Mouse (Mus musculus): Measurements from ENCODE around the gene Trp63. TPM values are rescaled to one million over a fixed set of nuclear protein-coding genes. Genes with fewer than 3 reads are reported as not detected.

The Trp63 gene
- total RNA-seq, 4 experiments from 2014 or later, result 0.53 to 0.79 (median 0.62) TPM

- no peak for DNase-seq (ENCODE audit: low spot score in 2 of 2)
Observed at GRCm38 (mm10) chr16:25777501-25777900, 93.9 kb downstream of the Trp63 start.

DNA sequence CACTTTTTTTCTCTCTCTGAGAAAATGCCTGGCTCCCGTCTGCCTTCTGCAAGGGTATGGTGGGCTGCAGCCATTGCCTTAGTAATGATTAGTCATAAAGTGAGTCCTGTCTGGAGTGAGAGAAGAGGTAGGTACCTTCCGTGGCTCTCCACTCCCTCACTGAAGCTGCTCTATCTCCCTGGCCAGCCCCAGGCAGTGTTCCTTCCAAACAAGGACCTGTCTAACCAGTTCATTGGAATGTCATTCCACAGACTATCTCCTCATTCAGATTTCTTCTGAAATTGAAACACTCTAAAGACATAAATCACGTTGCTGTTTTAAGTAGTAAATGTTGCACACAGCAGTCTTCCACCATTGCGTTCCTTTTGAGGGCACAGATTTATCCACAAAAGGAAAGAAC, 96.4 kb downstream of the Trp63 start:
- no peak for DNase-seq (ENCODE audit: low spot score in 2 of 2)

DNA sequence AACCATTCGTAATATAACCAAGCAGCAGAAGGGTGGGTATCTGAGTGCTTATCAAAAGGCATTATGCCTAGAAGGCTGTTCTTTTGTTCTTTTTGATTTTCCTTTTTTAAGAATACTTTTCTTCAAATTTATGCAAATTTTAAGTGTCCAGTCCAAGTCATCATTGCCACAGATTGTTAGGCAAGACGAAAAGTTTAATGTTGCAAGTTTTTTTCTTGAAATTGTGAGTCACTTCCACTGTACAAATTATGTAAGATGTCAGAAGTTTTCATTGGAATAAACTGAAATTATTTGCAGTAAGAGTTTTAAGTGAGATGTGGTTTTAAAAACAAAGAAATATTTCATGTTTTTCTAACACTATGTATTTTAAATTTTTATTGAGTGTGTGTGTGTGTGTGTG, 100.7 kb downstream of the Trp63 start:
- DNase-seq (ENCODE audit: low spot score in 2 of 2), result no peak

DNA sequence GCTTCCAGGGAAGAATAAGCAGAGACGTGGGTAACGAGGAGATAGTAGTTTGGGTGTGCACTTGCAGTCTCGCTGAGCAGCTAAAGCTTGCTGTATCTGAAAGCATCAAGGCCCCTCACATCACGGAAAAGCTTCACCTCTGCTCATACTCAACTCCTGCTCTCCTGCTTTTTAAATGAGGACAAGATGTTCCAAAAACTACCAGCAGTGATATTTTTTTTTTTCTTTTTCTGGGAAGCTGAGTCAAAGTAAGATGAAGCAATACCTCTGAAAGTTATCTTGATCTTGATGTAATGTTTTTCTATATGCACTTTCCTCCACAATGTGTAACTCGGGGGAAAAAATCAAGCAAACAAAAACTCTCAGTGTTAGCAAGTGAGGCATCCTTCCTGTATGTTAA, 102.9 kb downstream of the Trp63 start:
- DNase-seq (ENCODE audit: low spot score in 2 of 2), result no peak

DNA sequence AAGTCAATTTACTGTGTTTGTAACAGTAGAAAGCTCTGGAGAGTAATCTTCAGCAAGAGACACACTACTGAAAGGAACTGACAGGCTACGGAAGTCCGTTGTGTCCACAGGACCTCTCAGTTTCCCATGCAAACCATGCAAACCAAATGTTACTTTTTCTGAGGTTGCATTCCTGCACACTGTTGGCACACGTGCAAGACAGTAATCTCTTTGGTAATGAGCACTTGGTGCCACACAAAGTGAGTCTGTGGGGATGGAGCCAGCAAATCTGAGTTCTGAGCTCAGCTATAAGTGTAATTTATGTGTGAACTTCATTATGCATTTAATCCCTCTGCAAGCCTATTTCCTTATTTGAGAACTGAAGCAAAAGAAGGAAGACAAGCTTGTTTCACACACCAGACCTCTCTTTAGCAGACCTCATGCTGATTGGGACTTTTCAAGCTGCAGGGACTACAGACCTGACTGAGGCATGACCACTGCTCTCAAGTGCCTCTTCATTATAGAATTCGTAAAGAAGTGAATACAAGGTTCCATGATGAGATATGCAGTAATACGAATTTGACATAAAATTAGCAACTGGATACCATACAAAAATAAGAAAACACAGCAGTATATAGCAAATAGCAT, 109.2 kb downstream of the Trp63 start:
- no peak for DNase-seq (ENCODE audit: low spot score in 2 of 2)

DNA sequence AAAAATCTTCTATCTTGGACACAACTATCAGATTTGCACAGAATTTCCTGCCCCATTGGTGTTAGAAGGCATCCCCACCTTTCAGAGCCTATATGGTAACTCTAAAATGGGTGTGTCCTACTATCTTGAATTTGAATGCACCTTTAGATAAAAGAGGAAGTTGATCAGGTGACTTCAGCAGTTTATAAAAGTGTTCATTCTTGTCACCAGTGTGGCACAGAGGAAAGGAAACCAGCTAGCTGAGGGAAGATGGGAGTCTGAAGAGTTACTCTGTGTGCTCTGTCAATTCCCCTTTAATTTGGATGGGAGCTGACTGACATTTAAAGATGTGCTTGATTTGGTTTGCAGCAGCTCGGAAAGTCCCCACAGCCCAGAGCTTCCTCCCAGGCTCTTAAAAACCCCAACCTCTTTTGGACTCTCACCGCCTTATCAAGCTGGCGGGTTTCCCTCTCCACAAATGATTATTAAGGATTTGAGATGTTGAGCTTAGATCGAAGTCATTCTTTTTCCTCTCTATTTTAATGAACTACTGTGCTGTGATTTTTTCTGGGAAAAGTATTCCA, 114.2 kb downstream of the Trp63 start:
- DNase-seq (ENCODE audit: low spot score in 2 of 2), result no peak

DNA sequence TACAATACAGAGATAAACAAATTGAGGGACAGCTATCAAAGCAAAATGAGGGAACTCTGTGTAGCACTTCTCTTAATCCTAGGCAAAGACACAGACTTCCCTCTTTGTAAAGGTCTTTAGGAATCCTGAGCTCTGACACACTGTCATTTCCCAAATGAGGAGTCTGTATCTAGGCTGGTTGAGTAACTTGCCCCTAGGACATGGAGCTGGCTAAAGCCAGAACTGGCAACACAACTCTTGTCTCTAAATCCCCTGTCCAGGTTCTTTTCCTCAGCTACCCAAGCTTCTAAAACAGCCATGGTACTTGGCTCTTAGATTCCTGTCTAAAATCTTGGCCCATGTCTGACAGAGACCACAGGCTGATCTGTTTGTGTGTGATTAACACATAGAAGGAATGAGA, 116.1 kb downstream of the Trp63 start:
- DNase-seq (ENCODE audit: low spot score in 2 of 2), result no peak

GRCm38 (mm10) chr16:25804955-25805354, 121.4 kb downstream of the Trp63 start:
- DNase-seq (ENCODE audit: low spot score in 2 of 2), result no peak

DNA sequence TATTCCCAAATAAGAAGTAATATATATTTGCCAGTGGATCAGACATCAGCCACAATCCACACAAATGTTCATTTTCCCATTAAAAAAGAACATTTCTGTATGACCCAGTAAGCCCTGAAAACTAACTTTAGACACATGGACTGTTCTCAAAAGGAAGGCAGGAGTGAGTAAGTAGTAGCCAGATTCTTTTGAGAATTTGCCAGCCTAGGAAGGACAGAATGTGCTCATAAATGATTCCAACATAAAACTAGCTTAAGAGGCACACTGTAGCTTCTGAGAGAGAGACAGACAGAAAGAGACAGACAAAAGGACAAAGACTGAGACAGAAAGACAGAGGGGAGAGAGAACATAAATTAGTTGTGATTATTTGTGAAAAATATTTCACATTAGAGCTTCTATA, 123.6 kb downstream of the Trp63 start:
- no peak for DNase-seq (ENCODE audit: low spot score in 2 of 2)

DNA sequence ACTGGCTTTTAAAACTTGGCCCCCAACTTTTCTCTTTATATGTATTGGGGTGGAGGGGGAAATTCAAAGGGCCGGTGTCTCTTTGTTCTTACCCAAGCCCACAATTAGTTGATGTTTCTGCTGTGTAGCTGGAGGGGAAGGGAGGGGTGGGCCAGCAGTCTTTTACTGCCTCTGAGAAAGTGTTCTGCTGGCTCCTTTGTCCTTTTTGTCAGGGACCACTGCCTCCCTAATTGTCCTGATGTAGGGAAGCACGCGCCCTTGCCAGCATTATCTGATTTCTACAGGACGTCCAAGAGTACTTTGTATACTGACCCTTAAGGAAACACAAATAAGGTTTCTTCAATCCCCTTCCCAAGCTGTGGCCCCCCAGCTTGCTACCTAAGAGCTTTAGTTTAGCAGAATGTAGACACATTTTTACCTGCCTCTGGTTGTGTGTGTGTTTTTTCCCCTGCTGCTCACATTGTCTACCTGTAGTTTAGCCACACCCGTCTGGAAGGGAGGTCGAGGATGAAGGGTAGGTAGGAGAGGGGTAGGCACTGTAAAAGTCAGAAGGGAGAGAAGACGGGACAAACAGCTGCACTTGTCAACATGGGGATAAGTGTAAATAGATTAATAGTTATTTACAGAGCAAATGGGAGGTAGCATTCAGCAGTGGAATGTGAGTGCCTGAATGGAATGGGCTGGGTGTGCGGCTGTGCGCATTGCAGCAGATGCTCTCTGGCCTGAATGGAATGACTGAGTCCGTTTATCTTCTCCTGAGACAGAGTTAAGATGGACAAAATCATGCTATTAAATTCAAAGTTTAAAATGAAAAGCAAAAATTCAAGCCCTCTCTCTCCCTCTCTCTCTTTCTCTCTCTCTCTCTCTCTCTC, 134.4 kb downstream of the Trp63 start:
- no peak for DNase-seq (ENCODE audit: low spot score in 2 of 2)

GRCm38 (mm10) chr16:25826016-25826415, 142.5 kb downstream of the Trp63 start:
- DNase-seq (ENCODE audit: low spot score in 2 of 2), result no peak

- no peak for DNase-seq (ENCODE audit: low spot score in 2 of 2)
Observed at GRCm38 (mm10) chr16:25832576-25832975, 149.0 kb downstream of the Trp63 start.

GRCm38 (mm10) chr16:25835301-25835700, 151.7 kb downstream of the Trp63 start:
- DNase-seq (ENCODE audit: low spot score in 2 of 2), result no peak

- DNase-seq (ENCODE audit: low spot score in 2 of 2), result no peak
Observed at GRCm38 (mm10) chr16:25835723-25836122, 152.2 kb downstream of the Trp63 start.

DNA sequence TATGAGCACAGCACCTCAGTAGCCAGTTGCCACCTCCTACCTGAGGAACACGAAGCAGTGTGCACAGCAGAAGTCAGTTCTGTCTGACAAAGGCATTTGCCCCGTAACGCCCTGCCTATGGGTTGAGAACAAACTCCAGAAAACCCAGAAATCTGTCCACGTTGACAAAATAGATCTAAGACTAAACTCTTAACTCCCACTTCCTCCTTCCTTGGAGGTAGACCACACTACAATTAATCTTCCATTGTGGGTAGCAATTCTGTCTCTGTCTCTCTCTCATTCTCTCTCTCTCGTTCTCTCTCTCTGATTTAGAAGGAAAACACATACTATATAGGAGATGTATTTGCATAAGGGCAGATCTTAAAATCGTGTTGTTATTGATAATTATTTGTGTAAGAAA, 159.4 kb downstream of the Trp63 start:
- DNase-seq (ENCODE audit: low spot score in 2 of 2), result no peak

GRCm38 (mm10) chr16:25843625-25844024, 160.1 kb downstream of the Trp63 start:
- no peak for DNase-seq (ENCODE audit: low spot score in 2 of 2)

DNA sequence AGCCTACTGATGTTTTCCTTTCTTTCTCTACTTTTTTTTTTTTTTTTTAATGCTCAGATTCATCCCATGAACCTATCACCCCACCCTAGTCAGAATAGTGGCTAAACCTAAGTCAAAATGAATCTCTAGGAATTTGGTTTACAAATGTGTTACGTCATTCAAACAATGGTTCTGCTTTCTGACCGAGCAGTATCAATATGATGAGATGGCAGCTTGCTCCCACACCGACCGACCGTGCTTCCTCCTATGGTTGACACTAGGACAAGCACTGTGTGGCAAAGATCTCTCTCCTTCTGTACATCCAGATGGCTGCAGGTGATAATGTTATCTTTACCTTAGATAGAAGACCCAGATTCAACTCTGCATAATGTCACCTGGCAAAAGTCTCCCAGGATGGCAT, 163.0 kb downstream of the Trp63 start:
- DNase-seq (ENCODE audit: low spot score in 2 of 2), result no peak

DNA sequence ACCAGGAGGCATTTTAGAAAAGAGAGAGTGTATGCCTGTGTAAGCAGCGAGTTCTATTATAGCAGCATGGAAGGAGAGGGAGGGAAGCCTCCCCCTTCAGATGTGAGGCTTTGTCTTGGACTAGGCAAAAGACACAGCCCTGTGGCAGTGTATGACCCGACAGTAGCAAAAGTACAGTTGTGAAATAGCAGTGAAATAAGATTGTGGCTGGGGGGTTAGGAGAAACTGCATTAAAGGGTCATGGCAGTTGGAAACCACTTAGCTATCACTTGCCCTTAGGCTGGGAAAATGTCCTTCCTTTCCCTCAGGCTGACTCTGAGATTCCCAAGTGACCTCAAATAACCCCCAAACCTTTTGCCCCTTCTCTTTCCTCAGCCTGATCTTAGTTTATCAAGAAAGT, 164.9 kb downstream of the Trp63 start:
- no peak for DNase-seq (ENCODE audit: low spot score in 2 of 2)

DNA sequence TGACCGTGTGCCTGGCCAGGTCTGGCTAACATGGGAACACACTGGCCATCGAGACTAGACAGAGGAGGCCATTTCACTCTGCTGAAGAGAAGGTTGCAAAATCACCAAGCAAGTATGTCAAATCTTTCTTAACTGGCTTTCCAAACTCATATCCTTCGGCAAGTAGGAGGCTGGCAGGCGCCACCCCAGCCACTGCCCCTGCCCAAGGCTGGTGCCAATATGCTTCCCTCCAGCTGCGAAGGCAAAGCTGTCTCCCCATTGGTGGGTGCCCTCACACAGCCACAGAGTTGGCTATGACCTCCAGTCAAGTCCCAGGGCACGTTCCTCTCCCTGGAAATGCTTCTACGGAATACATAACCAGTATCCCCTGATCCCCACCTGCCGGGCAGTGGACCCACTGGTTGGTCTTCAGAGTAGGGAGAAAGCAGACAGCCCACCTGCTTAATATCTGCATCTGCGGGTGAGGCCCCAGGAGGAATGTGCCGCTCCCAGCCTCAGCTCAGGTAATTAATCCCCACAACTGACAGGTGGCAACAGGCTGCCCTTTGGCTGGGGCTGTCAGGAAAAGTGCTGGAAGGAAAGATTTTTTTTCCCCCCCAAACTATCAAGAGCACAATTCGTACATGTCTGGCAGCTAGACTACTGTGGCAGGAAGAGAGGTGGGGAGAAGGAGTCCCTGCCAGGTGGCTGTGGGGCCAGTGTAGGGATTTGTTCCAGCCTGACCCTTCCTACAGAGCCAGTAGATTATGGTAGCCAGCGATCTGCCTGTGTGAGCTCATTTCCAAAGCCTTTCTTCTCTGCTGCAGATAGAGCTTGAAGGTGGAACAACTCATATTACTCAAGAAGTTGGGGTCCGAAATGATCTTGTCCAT, 166.3 kb downstream of the Trp63 start:
- no peak for DNase-seq (ENCODE audit: low spot score in 2 of 2)

- DNase-seq (ENCODE audit: low spot score in 2 of 2), result no peak
Observed at GRCm38 (mm10) chr16:25860731-25861505, 177.4 kb downstream of the Trp63 start.

Measured in left cerebral cortex, adult 8-10 months (tissue).